Mouse (Mus musculus): ENCODE data around the gene Opcml.

Opcml gene

GRCm38 (mm10) chr9:27790725-27791638 is at the start of gene Opcml:
Opcml (plus strand) TSS chr9:27790775.
- DNase-seq, result peak; percentile 67

- no peak for DNase-seq
Observed at GRCm38 (mm10) chr9:27758709-27759108, 31.9 kb upstream of the Opcml start.

GRCm38 (mm10) chr9:27761196-27761595 is 29.4 kb upstream of the Opcml start:
- DNase-seq, result no peak

- no peak for DNase-seq
Observed at GRCm38 (mm10) chr9:27766446-27766845, 24.1 kb upstream of the Opcml start.

- DNase-seq, result no peak
Observed at GRCm38 (mm10) chr9:27767196-27767900, 23.2 kb upstream of the Opcml start.

- DNase-seq, result no peak
Observed at GRCm38 (mm10) chr9:27768788-27769187, 21.8 kb upstream of the Opcml start.

GRCm38 (mm10) chr9:27781291-27781993 is 9.1 kb upstream of the Opcml start:
- no peak for DNase-seq

GRCm38 (mm10) chr9:27781994-27782337 is 8.6 kb upstream of the Opcml start:
- DNase-seq, result no peak

GRCm38 (mm10) chr9:27791639-27791966 is 1.0 kb downstream of the Opcml start:
- DNase-seq, result peak; percentile 35

- DNase-seq, result no peak
Observed at GRCm38 (mm10) chr9:27792226-27792625, 1.7 kb downstream of the Opcml start.

GRCm38 (mm10) chr9:27792994-27793393 is 2.4 kb downstream of the Opcml start:
- DNase-seq, result no peak

GRCm38 (mm10) chr9:27796535-27796934 is 6.0 kb downstream of the Opcml start:
- no peak for DNase-seq

GRCm38 (mm10) chr9:27800992-27801391 is 10.4 kb downstream of the Opcml start:
- no peak for DNase-seq

- no peak for DNase-seq
Observed at GRCm38 (mm10) chr9:27801807-27802206, 11.2 kb downstream of the Opcml start.

- DNase-seq, result no peak
Observed at GRCm38 (mm10) chr9:27802379-27802778, 11.8 kb downstream of the Opcml start.

GRCm38 (mm10) chr9:27804461-27804860 is 13.9 kb downstream of the Opcml start:
- DNase-seq, result peak; percentile 11

GRCm38 (mm10) chr9:27809741-27810140 is 19.2 kb downstream of the Opcml start:
- no peak for DNase-seq

- DNase-seq, result no peak
Observed at GRCm38 (mm10) chr9:27813207-27813790, 22.7 kb downstream of the Opcml start.

- no peak for DNase-seq
Observed at GRCm38 (mm10) chr9:27814161-27814560, 23.6 kb downstream of the Opcml start.

- DNase-seq, result no peak
Observed at GRCm38 (mm10) chr9:27821197-27821596, 30.6 kb downstream of the Opcml start.

GRCm38 (mm10) chr9:27822681-27823080 is 32.1 kb downstream of the Opcml start:
- no peak for DNase-seq

GRCm38 (mm10) chr9:27824424-27824823 is 33.8 kb downstream of the Opcml start:
- no peak for DNase-seq

GRCm38 (mm10) chr9:27830519-27830918 is 39.9 kb downstream of the Opcml start:
- no peak for DNase-seq

All from right cerebral cortex, postnatal 4 days (tissue).